Mouse (Mus musculus): Measurements from ENCODE around the gene Acot7. TPM values are rescaled to one million over a fixed set of nuclear protein-coding genes. Genes with fewer than 3 reads are reported as not detected.

The Acot7 gene
- polyA plus RNA-seq, 1 experiment from 2014 or later: 168 TPM

DNA sequence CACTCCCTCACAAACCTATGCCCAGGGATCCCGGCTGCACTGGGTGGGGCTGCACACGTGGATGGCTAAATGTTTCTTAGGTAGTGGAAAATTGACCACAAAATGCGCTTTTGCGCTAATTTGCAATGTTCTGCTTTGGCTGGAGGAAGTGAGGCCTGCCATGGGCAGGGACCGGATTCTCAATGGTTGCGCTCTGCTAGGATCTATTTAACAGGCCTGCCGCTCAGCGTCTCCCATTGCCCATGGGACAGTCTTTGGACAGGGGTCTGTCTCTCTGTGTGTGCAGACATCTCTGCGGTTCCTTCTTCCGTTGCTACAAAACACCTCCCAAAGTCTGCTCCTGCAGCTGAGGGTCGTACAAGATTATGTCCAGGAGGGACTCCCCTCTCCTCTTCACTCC, 113.1 kb downstream of the Acot7 start:
- 5% methylated on average over 11 of the region's 11 CpGs for WGBS
- DNase-seq (ENCODE audit: low spot score) (no peak), ATAC-seq (no peak)
- peaks cover 80% of the 10 kb centered on the region for H3K27me3 ChIP-seq (replicated peaks; ENCODE audit: control insufficient read depth, insufficient read depth, low read length)
- H3K4me1 ChIP-seq (ENCODE audit: control insufficient read depth, insufficient read depth, low read length): peaks cover 23% of the 10 kb centered on the region
- H3K9ac ChIP-seq (ENCODE audit: low read length): no peak overlapping the region
- peak overlapping the region; percentile 27; the same call in 1 of the 2 replicates for H3K4me3 ChIP-seq (ENCODE audit: low read depth, low read length)
- H3K4me2 ChIP-seq (ENCODE audit: low read length): peak overlapping the region; percentile 61; the same call in 1 of the 2 replicates
- H3K9me3 ChIP-seq (replicated peaks; ENCODE audit: control insufficient read depth, low read length): no peaks in the 10 kb centered on the region
- no peak overlapping the region for H3K27ac ChIP-seq (ENCODE audit: low read depth, low read length)
- H3K36me3 ChIP-seq (ENCODE audit: control insufficient read depth, insufficient read depth, low read length): no peaks in the 10 kb centered on the region

DNA sequence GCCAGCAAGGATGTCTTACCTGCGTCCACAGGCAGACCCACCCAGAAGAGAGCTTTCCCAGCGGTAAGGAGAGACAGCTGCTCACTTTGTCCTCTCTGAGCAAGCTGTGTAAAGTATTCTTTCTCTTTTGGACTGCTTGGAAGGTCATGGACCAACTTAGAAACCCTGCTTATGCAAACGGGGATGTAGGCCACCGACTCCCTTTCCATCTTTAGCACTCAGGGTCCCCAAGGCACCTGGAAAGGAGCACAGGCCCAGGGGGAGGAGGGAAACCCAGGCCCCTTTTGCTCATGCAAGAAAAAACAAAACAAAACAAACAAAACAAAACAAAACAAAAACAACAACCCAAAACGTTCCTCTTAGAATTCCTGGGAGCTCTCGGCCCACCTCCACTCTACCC, 113.6 kb downstream of the Acot7 start, which contains the start of gene Hes3:
Gene Hes3 (minus strand): TSS at position 101 of the 400 bp plus-strand sequence.
- WGBS: 16% methylated on average over 6 of the region's 6 CpGs
- DNase-seq (ENCODE audit: low spot score): no peak
- no peak within 1 kb of the TSS for H3K27ac ChIP-seq (ENCODE audit: low read depth, low read length)

DNA sequence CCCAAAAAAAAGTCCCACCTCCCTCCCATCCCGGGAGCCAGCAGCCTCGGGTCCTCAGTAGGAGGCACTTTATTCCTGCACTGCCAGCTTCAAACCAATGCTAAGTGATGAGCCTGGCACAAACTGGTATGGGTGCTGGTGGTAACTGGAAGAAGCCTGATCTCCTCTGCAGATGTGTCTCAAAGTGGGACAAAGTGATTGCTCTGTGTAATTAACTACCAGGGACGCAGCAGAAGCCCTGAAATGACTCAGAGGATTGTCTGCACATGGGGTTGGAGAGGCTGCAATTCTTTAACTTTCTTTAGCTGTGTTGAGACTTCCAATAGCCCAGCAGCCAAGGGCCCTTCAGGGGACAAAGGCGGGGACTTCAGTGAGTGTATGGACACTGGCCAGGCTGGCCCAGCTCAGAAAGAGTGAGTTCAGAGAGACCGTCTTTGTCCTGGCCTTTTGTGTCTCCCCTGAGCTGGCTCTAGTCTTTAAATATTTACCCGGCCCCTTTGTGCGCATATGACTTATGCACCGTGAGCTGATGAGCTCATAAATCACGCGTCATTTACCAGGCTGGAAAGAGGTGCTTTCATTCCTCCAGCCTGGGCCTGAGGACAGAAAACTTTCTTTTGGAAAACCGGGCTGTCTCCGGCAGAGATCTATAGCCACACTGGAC, 114.3 kb downstream of the Acot7 start:
- WGBS: 2% methylated on average over 12 of the region's 12 CpGs
- no peak overlapping the region for H3K4me2 ChIP-seq (ENCODE audit: low read length)
- peaks cover 68% of the 10 kb centered on the region for H3K27me3 ChIP-seq (replicated peaks; ENCODE audit: control insufficient read depth, insufficient read depth, low read length)
- no peaks in the 10 kb centered on the region for H3K9me3 ChIP-seq (replicated peaks; ENCODE audit: control insufficient read depth, low read length)
- peaks cover 20% of the 10 kb centered on the region for H3K4me1 ChIP-seq (ENCODE audit: control insufficient read depth, insufficient read depth, low read length)
- DNase-seq (ENCODE audit: low spot score) (no peak), ATAC-seq (no peak)
- 0 out of 2 replicates have a peak overlapping the region, but pooled peaks have one; percentile 26 for H3K9ac ChIP-seq (ENCODE audit: low read length)
- H3K4me3 ChIP-seq (ENCODE audit: low read depth, low read length): no peak overlapping the region
- H3K27ac ChIP-seq (ENCODE audit: low read depth, low read length): no peak overlapping the region
- no peaks in the 10 kb centered on the region for H3K36me3 ChIP-seq (ENCODE audit: control insufficient read depth, insufficient read depth, low read length)

More for the DNA sequence above, 113.6 kb downstream of the Acot7 start, which contains the start of gene Hes3:
- peaks cover 23% of the 10 kb centered on the region for H3K4me1 ChIP-seq (ENCODE audit: control insufficient read depth, insufficient read depth, low read length)
- ATAC-seq: no peak
- H3K27me3 ChIP-seq (replicated peaks; ENCODE audit: control insufficient read depth, insufficient read depth, low read length): peaks cover 74% of the 10 kb centered on the region
- H3K4me2 ChIP-seq (ENCODE audit: low read length): peak within 1 kb of the TSS; percentile 61
- peak within 1 kb of the TSS; percentile 27 for H3K4me3 ChIP-seq (ENCODE audit: low read depth, low read length)
- peak within 1 kb of the TSS; percentile 55 for H3K9ac ChIP-seq (ENCODE audit: low read length)
- no peaks in the 10 kb centered on the region for H3K9me3 ChIP-seq (replicated peaks; ENCODE audit: control insufficient read depth, low read length)
- H3K36me3 ChIP-seq (ENCODE audit: control insufficient read depth, insufficient read depth, low read length): no peaks in the 10 kb centered on the region

DNA sequence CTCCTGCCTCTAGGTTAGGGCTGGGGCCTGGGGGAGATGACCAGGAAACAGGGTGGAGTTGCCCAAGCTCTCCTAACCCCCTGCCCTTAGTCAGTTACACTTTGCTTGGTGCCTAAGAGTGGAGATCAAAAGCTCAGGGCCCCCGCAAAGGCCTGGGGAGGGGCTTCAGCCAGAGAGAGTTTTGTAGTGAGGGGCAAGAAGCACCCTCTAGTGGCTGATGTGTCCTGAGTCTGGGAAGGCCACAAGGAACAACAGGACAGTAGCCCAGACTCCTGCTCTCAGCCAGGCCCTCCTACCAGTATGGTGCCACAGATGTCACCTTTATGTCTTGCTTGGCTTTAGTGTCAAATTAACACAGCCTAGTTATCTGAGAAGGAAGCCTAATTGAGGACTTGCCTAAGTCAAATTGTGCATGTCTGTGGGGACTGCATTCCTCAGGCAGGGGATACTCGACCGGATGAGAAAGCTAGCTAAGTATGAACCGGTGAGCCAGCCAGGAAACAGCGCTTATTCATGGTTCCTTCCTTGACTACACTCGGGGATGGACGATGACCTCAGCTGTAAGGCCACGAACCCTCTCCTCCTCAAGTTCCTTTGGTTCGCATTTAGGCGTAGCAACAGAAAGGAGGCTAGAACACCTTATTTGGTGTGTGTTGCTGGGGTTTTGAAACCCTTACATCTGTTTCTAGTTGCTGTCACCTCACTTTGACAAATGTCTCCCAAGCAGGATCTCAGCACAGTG, 116.4 kb downstream of the Acot7 start:
- H3K27me3 ChIP-seq (replicated peaks; ENCODE audit: control insufficient read depth, insufficient read depth, low read length): peaks cover 52% of the 10 kb centered on the region

DNA sequence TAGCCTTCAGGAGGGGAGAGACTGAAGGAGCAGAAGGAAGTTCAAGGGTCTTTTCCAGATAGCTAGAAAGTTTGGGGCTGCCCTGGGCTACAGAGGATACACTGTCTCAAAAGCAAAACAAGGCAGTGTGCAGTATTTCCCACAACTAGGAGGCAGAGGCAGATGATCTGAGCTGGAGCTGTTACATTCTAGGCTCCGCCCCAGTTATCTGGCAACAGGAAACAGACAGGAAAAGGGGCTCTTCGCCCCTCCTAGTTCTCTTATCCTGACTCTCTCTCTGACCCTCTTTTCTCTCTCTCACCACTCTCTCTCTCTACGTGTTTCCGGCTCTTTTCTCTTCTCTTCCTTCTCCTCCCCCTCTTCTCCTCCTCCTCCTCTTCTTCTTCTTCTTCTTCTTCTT, 118.0 kb downstream of the Acot7 start:
- H3K9me3 ChIP-seq (replicated peaks; ENCODE audit: control insufficient read depth, low read length): no peaks in the 10 kb centered on the region
- H3K36me3 ChIP-seq (ENCODE audit: control insufficient read depth, insufficient read depth, low read length): peaks cover 9% of the 10 kb centered on the region
- H3K4me2 ChIP-seq (ENCODE audit: low read length): no peak overlapping the region
- H3K9ac ChIP-seq (ENCODE audit: low read length): no peak overlapping the region
- peaks cover 12% of the 10 kb centered on the region for H3K4me1 ChIP-seq (ENCODE audit: control insufficient read depth, insufficient read depth, low read length)
- H3K27ac ChIP-seq (ENCODE audit: low read depth, low read length): no peak overlapping the region
- H3K4me3 ChIP-seq (ENCODE audit: low read depth, low read length): no peak overlapping the region
- DNase-seq (ENCODE audit: low spot score) (no peak), ATAC-seq (no peak)
- 68% methylated on average over 4 of the region's 4 CpGs for WGBS
- H3K27me3 ChIP-seq (replicated peaks; ENCODE audit: control insufficient read depth, insufficient read depth, low read length): peaks cover 38% of the 10 kb centered on the region

More for the DNA sequence above, 116.4 kb downstream of the Acot7 start:
- no peak overlapping the region for H3K27ac ChIP-seq (ENCODE audit: low read depth, low read length)
- 61% methylated on average over 10 of the region's 10 CpGs for WGBS
- no peaks in the 10 kb centered on the region for H3K36me3 ChIP-seq (ENCODE audit: control insufficient read depth, insufficient read depth, low read length)
- no peak overlapping the region for H3K4me2 ChIP-seq (ENCODE audit: low read length)
- peaks cover 23% of the 10 kb centered on the region for H3K4me1 ChIP-seq (ENCODE audit: control insufficient read depth, insufficient read depth, low read length)
- no peaks in the 10 kb centered on the region for H3K9me3 ChIP-seq (replicated peaks; ENCODE audit: control insufficient read depth, low read length)
- DNase-seq (ENCODE audit: low spot score) (no peak), ATAC-seq (no peak)
- no peak overlapping the region for H3K4me3 ChIP-seq (ENCODE audit: low read depth, low read length)
- no peak overlapping the region for H3K9ac ChIP-seq (ENCODE audit: low read length)

DNA sequence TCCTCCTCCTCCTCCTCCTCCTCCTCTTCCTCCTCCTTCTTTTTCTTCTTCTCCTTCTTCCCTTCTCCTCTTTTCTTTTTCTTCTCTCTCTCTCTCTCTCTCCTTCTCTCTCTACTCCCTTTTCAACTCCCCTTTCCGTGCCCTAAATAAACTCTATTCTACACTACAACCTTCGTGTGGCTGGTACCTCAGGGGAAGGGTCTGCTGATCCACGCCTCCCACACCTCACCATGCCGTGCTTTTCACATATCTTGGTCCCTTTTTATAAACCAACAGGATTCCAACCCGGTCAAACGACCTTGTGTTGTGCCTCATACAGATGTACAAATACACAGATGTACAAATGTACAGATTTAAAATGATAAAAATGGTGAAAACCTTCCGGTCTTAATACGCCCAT, 118.4 kb downstream of the Acot7 start:
- DNase-seq (ENCODE audit: low spot score) (no peak), ATAC-seq (no peak)
- Histone ChIP-seq H3K4me2 (ENCODE audit: low read length) (peak overlapping the region; percentile 66), H3K36me3 (ENCODE audit: control insufficient read depth, insufficient read depth, low read length) (peaks cover 13% of the 10 kb centered on the region), H3K9me3 (replicated peaks; ENCODE audit: control insufficient read depth, low read length) (no peaks in the 10 kb centered on the region), H3K4me3 (ENCODE audit: low read depth, low read length) (peak overlapping the region; percentile 95), H3K9ac (ENCODE audit: low read length) (peak overlapping the region; percentile 46; the same call in 1 of the 2 replicates), H3K27ac (ENCODE audit: low read depth, low read length) (no peak overlapping the region), H3K27me3 (replicated peaks; ENCODE audit: control insufficient read depth, insufficient read depth, low read length) (peaks cover 34% of the 10 kb centered on the region), H3K4me1 (ENCODE audit: control insufficient read depth, insufficient read depth, low read length) (peaks cover 11% of the 10 kb centered on the region)
- 21% methylated on average over 8 of the region's 8 CpGs for WGBS

DNA sequence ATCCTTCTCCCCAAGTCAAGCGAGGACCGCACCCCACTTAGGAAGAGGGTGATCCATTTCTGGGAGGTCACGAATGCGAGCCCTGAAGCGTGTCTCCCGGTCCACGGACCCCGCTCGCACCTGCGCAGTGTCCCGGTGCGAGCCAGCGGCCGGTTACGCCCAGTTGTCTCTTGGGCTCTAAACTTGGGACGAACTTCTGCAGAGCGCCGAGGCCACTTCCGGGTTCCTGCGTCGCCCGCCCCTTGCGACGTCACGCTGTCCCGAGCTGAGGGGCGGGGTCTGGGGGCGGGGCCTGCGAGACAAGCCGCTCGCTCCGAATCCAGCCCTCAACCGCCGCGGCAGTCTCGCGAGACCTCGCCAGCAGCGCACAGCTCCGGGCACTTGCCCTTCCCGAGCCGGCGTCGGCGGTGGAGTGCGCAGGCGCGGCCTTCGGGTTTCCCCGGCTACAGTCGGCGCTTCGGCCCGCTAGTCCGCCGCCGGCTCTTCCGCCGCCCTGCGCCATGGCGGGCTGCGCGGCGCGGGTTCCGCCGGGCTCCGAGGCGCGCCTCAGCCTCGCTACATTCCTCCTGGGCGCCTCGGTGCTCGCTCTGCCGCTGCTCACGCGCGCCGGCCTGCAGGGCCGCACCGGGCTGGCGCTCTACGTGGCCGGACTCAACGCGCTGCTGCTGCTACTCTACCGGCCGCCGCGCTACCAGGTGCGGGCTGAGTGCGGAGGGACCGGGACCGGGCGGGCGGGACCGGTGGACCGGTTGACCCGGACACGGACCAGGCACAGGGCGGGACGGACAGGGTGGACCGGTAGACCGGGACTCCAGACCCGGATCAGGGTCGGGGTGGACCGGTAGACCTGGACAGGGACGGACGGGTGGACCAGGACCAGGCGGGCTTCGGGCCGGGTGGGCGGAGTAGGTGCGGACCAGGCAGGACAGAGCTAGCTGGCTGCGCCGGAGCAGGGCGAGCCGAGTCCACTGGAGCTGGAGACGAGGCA, 119.2 kb downstream of the Acot7 start, which contains the start of gene Icmt:
Gene Icmt (plus strand): TSS at position 354 of the 988 bp plus-strand sequence.
- peak within 1 kb of the TSS; percentile 95 for H3K4me3 ChIP-seq (ENCODE audit: low read depth, low read length)
- no peaks in the 10 kb centered on the region for H3K9me3 ChIP-seq (replicated peaks; ENCODE audit: control insufficient read depth, low read length)
- peak within 1 kb of the TSS; percentile 98 for H3K9ac ChIP-seq (ENCODE audit: low read length)
- H3K4me2 ChIP-seq (ENCODE audit: low read length): peak within 1 kb of the TSS; percentile 95
- H3K27me3 ChIP-seq (replicated peaks; ENCODE audit: control insufficient read depth, insufficient read depth, low read length): peaks cover 26% of the 10 kb centered on the region
- peak within 1 kb of the TSS; percentile 39; the same call in 1 of the 2 replicates for H3K27ac ChIP-seq (ENCODE audit: low read depth, low read length)
- peaks cover 11% of the 10 kb centered on the region for H3K4me1 ChIP-seq (ENCODE audit: control insufficient read depth, insufficient read depth, low read length)
- DNase-seq (ENCODE audit: low spot score) (peak; percentile 99), ATAC-seq (peak; percentile 96)
- under 1% methylated on average over 119 of the region's 119 CpGs for WGBS
- peaks cover 21% of the 10 kb centered on the region for H3K36me3 ChIP-seq (ENCODE audit: control insufficient read depth, insufficient read depth, low read length)

DNA sequence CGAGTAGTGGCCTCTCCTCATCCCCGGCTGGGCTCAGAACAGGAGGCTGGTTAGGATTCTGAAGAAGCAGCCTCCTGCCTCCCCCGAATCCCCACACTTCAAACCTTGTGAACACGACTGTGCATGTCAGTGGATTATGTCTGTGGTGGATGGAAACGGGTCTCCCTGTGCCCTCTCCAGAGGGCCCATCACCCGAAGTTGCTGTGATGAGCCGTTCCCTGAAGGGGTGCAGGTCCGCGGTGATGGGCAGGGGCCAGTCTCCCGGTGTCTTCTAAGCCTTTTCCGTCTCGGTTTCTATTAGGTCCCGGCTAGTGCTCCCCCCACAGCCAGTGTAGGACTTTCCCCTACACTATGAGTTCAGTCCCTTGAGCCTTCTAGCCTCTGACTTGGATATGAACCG, 120.9 kb downstream of the Acot7 start:
- ATAC-seq (no peak), DNase-seq (ENCODE audit: low spot score) (no peak)
- peaks cover 11% of the 10 kb centered on the region for H3K4me1 ChIP-seq (ENCODE audit: control insufficient read depth, insufficient read depth, low read length)
- peaks cover 9% of the 10 kb centered on the region for H3K27me3 ChIP-seq (replicated peaks; ENCODE audit: control insufficient read depth, insufficient read depth, low read length)
- H3K9ac ChIP-seq (ENCODE audit: low read length): peak overlapping the region; percentile 98; the same call in 1 of the 2 replicates
- no peaks in the 10 kb centered on the region for H3K9me3 ChIP-seq (replicated peaks; ENCODE audit: control insufficient read depth, low read length)
- H3K4me3 ChIP-seq (ENCODE audit: low read depth, low read length): no peak overlapping the region
- H3K36me3 ChIP-seq (ENCODE audit: control insufficient read depth, insufficient read depth, low read length): peaks cover 36% of the 10 kb centered on the region
- WGBS: 87% methylated on average over 14 of the region's 14 CpGs
- no peak overlapping the region for H3K27ac ChIP-seq (ENCODE audit: low read depth, low read length)
- H3K4me2 ChIP-seq (ENCODE audit: low read length): peak overlapping the region; percentile 95; the same call in 1 of the 2 replicates
